Mouse (Mus musculus) lung, embryonic 15.5 days (tissue): ENCODE data around the gene Atg101. TPM values are rescaled to one million over a fixed set of nuclear protein-coding genes. Genes with fewer than 3 reads are reported as not detected.

Experiments
- ATAC-seq: fragments of 200-750 bp; cut with Nextera tagmentation; 2 replicates; pipeline ENCODE4 v1.8.0; 2017; ENCODE audit warnings: moderate number of reproducible peaks, borderline replicate concordance; ENCODE audit not compliant: low FRiP score, low TSS enrichment; ENCODE audit errors: extremely low read depth
- H3K27ac ChIP-seq: fragments of 300-500 bp; sonication (generic); 2 replicates; pipeline ENCODE4 v1.5.1; 2015; ENCODE audit warnings: moderate library complexity, mild to moderate bottlenecking, inconsistent platforms
- H3K27me3 ChIP-seq: fragments of 300-500 bp; sonication (generic); 2 replicates; pipeline ENCODE4 v1.6.1; 2015; ENCODE audit warnings: inconsistent platforms
- H3K36me3 ChIP-seq: fragments of 300-500 bp; sonication (generic); 2 replicates; pipeline ENCODE4 v1.6.1; 2015; ENCODE audit warnings: inconsistent platforms
- H3K4me1 ChIP-seq: fragments of 300-500 bp; sonication (generic); 2 replicates; pipeline ENCODE4 v1.6.1; 2015; ENCODE audit warnings: inconsistent platforms
- H3K4me2 ChIP-seq: fragments of 300-500 bp; sonication (generic); 2 replicates; pipeline ENCODE4 v1.6.1; 2015; ENCODE audit warnings: inconsistent platforms, mild to moderate bottlenecking, moderate library complexity
- H3K4me3 ChIP-seq: fragments of 300-500 bp; sonication (generic); 2 replicates; pipeline ENCODE4 v1.5.1; 2015; ENCODE audit warnings: mild to moderate bottlenecking, inconsistent platforms
- H3K9ac ChIP-seq: fragments of 300-500 bp; sonication (generic); 2 replicates; pipeline ENCODE4 v1.6.1; 2015; ENCODE audit warnings: inconsistent platforms
- H3K9me3 ChIP-seq: fragments of 300-500 bp; sonication (generic); 2 replicates; pipeline ENCODE4 v1.6.1; 2016; ENCODE audit warnings: inconsistent platforms
- WGBS: fragments of 180-500 bp; shearing (Covaris S2); methylation state at CpG from one replicate; pipeline ENCODE4 v1.1.7; 2015; 5-methylcytosine and 5-hydroxymethylcytosine counted together
- polyA plus RNA-seq: library from polyadenylated mRNA; unstranded; fragments of >200 nt; fragmentation: Nextera tagmentation; extraction: Ambion mirVana; gene quantifications from 2 replicates; pipeline ENCODE4 v1.2.1, GENCODE M21; 2015

Gene Atg101
- polyA plus RNA-seq, 1 experiment from 2014 or later = 76.8 TPM

DNA sequence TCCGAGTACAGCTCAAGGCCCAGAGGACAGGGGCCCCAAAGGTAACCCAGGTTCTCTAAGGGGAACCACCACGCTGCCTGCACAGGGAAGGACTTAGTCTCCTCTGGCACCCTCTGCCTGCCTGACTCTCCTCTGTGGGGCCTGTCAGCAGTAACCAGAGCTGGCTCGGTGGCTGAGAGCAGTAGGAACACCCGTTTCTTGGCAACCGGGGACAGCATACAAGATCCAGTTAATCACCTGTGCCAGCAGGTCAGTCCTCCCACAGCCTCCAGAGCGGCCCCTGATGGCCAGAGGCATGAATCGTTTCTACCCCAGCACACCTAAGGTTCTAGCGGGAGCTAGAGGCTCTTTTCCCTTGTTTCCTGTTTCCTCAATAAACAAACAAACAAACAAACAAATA, 41.4 kb upstream of the Atg101 start:
- H3K9ac ChIP-seq = no peak overlapping the region

DNA sequence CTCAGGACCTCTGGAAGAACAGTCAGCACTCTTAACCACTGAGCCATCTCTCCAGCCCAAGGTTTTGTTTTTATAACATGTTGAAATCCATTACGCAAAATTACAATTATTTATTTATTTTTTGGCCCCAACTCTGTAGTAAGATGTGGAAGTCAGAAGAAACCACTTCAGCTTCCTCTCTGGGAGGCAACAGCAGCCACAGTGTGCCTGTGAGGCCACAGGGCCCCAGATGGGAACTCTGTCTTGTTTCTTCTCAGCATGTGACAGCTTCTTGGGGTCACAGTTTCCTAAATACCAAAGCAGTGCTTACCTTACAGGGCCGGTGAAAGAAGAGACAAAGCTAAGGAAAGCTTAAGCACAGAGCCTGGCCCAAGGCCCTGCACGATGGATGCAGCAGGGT, 40.1 kb upstream of the Atg101 start:
- H3K4me1 ChIP-seq = peaks cover 37% of the 10 kb centered on the region
- H3K27ac ChIP-seq = no peak overlapping the region
- WGBS = 59% methylated on average over 3 of the region's 3 CpGs
- H3K4me2 ChIP-seq = no peak overlapping the region
- no peak for ATAC-seq
- H3K9ac ChIP-seq = no peak overlapping the region
- H3K9me3 ChIP-seq = no peaks in the 10 kb centered on the region
- no peaks in the 10 kb centered on the region for H3K36me3 ChIP-seq
- no peaks in the 10 kb centered on the region for H3K27me3 ChIP-seq
- H3K4me3 ChIP-seq = no peak overlapping the region

More for the DNA sequence above, 41.4 kb upstream of the Atg101 start:
- ATAC-seq = no peak
- no peak overlapping the region; the same call in 1 of the 2 replicates for H3K27ac ChIP-seq
- H3K4me2 ChIP-seq = no peak overlapping the region
- no peak overlapping the region for H3K4me3 ChIP-seq
- no peaks in the 10 kb centered on the region for H3K36me3 ChIP-seq
- no peaks in the 10 kb centered on the region for H3K9me3 ChIP-seq
- 18% methylated on average over 8 of the region's 8 CpGs for WGBS
- H3K4me1 ChIP-seq = peaks cover 34% of the 10 kb centered on the region
- peaks cover 3% of the 10 kb centered on the region; the same call in 1 of the 2 replicates for H3K27me3 ChIP-seq

DNA sequence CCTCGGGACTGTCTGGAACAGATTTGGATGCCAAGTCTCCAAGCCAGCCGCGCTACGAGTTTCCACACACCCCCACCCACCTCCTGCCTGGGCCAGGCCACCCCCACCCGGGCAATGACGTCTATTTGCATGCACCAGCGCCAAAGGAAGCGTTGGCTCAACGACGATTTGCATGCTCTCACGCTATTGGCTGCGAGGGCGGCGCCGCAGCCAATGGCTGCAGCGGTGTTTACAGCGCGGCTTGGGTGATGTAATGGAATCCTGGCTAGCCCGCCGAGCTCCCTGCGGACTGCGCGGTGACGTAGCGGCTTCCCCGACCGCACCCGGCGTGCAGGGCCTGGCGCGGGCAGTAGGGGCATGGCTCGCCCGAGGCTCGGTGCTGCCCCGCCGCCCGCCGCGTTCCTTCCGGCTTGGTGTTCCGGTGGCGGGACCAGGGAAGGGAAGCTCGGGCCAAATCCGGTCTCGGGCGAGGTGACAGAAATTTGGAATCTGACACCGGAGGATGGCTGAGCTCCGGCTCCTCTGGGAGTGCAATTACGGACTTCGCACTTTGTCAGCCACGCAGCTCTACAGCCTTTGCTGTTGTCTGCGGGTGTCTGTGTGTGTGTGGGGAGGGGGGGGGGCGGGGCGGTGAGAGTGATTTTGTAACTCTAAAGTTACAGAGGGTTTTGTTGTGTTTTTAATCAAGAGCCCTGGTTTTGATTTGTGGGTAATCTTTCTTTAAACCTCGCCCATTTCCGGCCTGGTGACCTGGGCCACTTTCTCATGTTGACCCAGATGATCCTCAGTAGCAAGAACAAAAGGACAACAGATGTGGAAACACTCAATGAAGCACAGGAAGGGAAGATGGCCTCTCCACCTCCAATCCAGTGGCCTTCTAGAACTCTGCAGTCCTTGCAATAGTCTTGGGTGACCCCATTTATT, 37.6 kb upstream of the Atg101 start:
- peak overlapping the region; percentile 44 for H3K4me3 ChIP-seq
- ATAC-seq = peak; percentile 97
- peak overlapping the region; percentile 47 for H3K9ac ChIP-seq
- H3K27me3 ChIP-seq = no peaks in the 10 kb centered on the region
- peak overlapping the region; percentile 68 for H3K4me2 ChIP-seq
- H3K27ac ChIP-seq = peak overlapping the region; percentile 92
- no peaks in the 10 kb centered on the region for H3K9me3 ChIP-seq
- H3K36me3 ChIP-seq = no peaks in the 10 kb centered on the region
- WGBS = 2% methylated on average over 56 of the region's 56 CpGs
- H3K4me1 ChIP-seq = peaks cover 26% of the 10 kb centered on the region

DNA sequence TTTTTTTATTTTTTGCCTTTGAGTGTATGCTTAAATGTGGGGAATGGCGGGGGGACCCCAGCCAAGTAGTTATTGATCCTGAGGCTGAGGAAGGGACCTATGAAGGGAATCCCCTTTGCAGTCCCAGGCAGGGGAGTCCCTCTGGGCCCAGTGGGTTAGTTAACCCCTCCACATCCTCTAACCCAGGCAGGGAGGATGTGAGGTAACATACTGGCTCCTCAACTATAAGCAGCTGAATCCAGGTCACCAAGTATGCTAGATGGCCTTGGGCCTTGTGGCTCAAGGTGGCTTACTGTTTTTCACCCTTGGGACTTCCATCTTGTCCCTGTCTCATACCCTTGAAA, 36.9 kb upstream of the Atg101 start:
- Histone ChIP-seq H3K4me1 (peaks cover 22% of the 10 kb centered on the region), H3K4me2 (peak overlapping the region; percentile 68), H3K9me3 (no peaks in the 10 kb centered on the region), H3K4me3 (peak overlapping the region; percentile 44; the same call in 1 of the 2 replicates), H3K36me3 (no peaks in the 10 kb centered on the region), H3K27ac (peak overlapping the region; percentile 92), H3K9ac (no peak overlapping the region), H3K27me3 (no peaks in the 10 kb centered on the region)
- WGBS = 72% methylated on average over 1 of the region's 1 CpGs
- no peak for ATAC-seq

DNA sequence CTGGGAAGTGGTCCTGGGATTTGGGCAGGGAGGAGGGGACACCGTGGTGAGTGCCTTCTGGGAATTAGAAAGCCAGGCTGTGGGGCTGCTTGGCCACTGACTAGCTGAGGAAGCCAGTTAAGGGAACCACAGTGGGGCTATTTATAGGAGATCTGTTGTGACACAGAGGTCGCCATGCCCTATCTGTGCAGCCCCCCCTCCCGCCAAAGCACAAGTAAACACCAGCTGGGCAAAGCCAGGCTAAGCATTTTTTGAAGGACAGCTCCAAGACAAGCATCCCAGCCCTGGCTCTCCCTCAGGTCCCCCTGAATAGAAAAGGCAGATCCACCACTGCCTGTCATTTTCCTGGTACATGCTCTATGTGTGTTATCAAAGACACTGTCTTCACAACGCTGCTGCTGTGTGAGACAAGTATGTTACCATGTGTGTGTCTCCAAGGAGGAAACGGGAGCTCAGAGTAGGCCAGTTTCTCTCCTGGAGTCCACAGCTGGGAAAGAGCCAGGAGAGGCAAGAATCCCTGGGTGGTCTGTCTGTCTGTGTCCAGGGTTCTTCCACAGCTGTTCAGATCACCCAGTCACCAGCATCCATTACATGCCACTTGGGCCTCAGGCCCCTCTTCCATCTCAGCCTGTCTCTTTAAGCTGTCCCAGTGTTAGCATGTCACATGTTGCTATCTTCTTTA, 35.9 kb upstream of the Atg101 start:
- H3K4me2 ChIP-seq = no peak overlapping the region
- WGBS = 39% methylated on average over 5 of the region's 5 CpGs
- no peak overlapping the region for H3K9ac ChIP-seq

DNA sequence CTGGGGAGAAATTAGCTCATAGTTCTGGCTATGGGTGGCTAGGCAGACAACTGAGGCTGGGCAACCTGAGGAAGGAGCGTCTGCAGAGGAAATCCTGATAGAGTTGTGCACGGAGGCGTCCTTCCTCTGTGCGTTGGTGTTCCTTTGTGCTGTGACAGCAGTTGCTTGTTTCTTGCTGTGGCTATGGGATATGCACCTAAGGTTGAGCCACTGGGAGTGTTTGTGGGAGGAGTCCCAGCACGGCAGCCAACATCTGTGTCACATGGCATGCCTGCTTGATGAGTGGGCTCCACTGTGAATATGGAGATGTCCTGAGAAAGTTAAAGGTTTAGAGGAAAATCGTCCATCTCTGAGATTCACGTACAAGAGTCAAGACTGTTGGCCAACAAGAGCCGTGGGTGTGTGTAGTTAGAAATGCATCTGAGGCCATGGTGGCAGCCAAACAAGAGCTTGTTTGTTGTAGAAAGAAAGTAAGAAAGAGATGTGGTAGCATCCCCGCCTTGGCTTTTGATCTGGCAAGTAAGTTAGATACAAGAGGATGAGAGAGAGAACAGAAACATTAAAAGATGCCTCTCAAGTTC, 33.8 kb upstream of the Atg101 start:
- ATAC-seq = no peak
- 73% methylated on average over 9 of the region's 9 CpGs for WGBS
- H3K4me2 ChIP-seq = no peak overlapping the region
- no peak overlapping the region for H3K4me3 ChIP-seq
- no peaks in the 10 kb centered on the region for H3K9me3 ChIP-seq
- peaks cover 34% of the 10 kb centered on the region for H3K4me1 ChIP-seq
- no peaks in the 10 kb centered on the region for H3K27me3 ChIP-seq
- H3K36me3 ChIP-seq = no peaks in the 10 kb centered on the region
- H3K9ac ChIP-seq = no peak overlapping the region
- H3K27ac ChIP-seq = no peak overlapping the region

More for the DNA sequence above, 35.9 kb upstream of the Atg101 start:
- no peak overlapping the region for H3K4me3 ChIP-seq
- ATAC-seq = no peak
- peak overlapping the region; percentile 73 for H3K27ac ChIP-seq
- peaks cover 22% of the 10 kb centered on the region for H3K4me1 ChIP-seq
- H3K9me3 ChIP-seq = no peaks in the 10 kb centered on the region
- H3K36me3 ChIP-seq = no peaks in the 10 kb centered on the region
- H3K27me3 ChIP-seq = no peaks in the 10 kb centered on the region

DNA sequence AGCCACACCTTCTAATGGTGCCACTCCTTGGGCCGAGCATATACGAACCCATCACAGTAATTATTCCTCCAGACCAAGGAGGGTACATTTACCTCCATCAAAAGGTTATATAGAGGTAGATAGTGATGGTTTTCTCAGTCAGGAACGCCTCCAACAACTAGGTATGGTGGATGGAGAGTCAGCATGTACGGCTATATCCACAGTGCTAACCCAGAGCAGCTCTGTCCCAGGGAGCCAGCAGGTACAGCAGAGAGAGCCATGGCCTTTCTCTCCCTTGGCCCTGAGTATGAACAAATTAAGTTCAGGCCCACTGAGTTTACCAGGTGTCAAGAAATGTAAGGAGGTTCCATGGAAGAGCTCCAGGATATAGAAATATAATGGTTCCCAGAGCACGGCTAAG, 32.1 kb upstream of the Atg101 start:
- no peak overlapping the region for H3K9ac ChIP-seq
- WGBS = 82% methylated on average over 5 of the region's 5 CpGs
- H3K4me3 ChIP-seq = no peak overlapping the region
- H3K9me3 ChIP-seq = no peaks in the 10 kb centered on the region
- peaks cover 27% of the 10 kb centered on the region for H3K4me1 ChIP-seq
- no peaks in the 10 kb centered on the region for H3K27me3 ChIP-seq
- no peaks in the 10 kb centered on the region for H3K36me3 ChIP-seq
- no peak overlapping the region for H3K4me2 ChIP-seq
- H3K27ac ChIP-seq = no peak overlapping the region
- no peak for ATAC-seq

DNA sequence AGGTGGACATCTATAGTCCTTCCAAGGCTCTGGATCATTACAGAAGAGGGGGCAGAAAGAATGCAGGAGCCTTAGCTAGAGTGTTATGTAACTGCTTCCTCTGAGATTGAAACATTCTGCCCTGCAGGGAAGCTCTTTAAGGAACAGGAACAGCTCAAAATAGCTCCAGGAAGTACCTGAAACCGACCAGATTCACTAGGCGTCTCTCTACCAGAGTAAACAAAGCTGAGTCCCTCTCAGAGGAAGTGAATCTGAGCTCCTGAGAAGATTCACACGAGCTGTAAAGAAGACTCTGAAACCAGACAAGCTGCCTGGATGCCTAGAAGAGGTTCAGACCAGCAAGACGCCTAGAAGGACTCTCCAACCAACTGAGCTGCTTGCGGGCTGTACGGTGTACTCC, 31.5 kb upstream of the Atg101 start:
- Histone ChIP-seq H3K36me3 (no peaks in the 10 kb centered on the region), H3K4me1 (peaks cover 22% of the 10 kb centered on the region), H3K9me3 (no peaks in the 10 kb centered on the region), H3K9ac (no peak overlapping the region), H3K27me3 (no peaks in the 10 kb centered on the region), H3K4me3 (no peak overlapping the region), H3K4me2 (no peak overlapping the region), H3K27ac (no peak overlapping the region)
- 77% methylated on average over 6 of the region's 6 CpGs for WGBS
- ATAC-seq = no peak

DNA sequence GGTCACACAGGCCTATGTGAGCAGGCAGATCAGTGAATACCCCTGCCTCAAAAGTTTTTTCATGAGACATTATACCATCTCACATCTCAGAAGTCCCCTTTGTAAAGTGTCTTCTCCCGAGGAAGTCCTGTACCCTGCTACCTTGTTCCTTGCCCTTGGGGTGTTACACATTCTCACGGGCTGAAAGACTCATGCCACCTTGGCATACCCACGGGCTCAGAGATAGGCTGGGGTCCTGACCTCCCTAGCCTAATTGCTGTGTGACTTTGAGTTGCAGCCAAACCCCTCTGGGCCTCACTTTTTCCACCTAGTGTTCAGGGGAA, 30.5 kb upstream of the Atg101 start:
- no peaks in the 10 kb centered on the region for H3K9me3 ChIP-seq
- peak overlapping the region; percentile 72 for H3K9ac ChIP-seq
- H3K27ac ChIP-seq = peak overlapping the region; percentile 30; the same call in 1 of the 2 replicates
- peak; percentile 11; the same call in 1 of the 2 replicates for ATAC-seq
- H3K27me3 ChIP-seq = no peaks in the 10 kb centered on the region
- H3K4me1 ChIP-seq = peaks cover 13% of the 10 kb centered on the region
- peak overlapping the region; percentile 60 for H3K4me3 ChIP-seq
- WGBS = 22% methylated on average over 3 of the region's 3 CpGs
- no peaks in the 10 kb centered on the region for H3K36me3 ChIP-seq
- H3K4me2 ChIP-seq = peak overlapping the region; percentile 94

DNA sequence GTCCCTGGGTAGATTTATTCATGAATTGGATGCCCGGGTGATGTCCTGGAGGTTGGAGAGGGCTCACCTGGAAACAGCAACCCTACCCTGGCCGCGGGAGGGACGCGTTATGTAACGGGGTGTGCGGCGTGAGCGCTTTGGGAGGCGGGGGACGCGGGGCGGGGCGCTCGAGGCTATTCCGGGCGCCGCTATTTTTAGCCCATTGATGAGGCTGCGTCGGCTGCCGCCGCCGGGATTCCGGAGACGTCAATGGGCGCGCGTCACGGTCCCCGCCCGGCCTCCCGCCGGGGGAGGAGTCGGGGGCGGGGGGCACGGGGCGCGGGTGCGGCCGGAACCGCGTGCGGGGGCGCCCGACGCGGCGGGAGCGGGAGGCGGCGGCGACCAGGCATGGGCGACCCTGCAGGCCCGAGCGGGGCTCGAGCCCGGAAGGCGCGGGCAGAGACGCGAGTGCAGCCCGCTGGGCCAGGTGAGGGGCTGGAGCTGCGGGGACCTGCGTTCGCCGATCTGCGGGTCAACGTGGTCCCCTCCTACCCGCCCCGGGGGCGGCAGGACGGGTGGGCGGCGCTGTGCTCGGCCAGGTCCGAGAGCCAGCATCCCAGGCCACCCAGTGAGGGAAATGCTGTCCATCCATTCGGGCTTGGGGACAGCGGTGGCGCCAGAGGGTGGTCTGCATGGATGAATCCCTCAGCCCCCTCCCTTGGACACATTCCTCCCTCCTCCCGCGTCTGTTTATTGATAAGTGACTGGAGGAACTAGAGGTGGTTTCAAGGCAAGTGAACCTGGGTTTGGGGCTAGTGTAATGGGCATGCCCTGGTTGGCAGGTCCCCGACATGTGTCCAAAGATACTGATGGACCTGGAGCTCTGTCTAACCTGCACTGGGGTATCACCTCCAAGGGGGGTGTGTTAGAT, 29.9 kb upstream of the Atg101 start, which contains the start of gene Nr4a1:
Nr4a1 (plus strand) TSS at position 384 of the 910 bp plus-strand sequence.
- WGBS = 1% methylated on average over 77 of the region's 82 CpGs
- peak; percentile 80 for ATAC-seq
- peak within 1 kb of the TSS; percentile 30; the same call in 1 of the 2 replicates for H3K27ac ChIP-seq

DNA sequence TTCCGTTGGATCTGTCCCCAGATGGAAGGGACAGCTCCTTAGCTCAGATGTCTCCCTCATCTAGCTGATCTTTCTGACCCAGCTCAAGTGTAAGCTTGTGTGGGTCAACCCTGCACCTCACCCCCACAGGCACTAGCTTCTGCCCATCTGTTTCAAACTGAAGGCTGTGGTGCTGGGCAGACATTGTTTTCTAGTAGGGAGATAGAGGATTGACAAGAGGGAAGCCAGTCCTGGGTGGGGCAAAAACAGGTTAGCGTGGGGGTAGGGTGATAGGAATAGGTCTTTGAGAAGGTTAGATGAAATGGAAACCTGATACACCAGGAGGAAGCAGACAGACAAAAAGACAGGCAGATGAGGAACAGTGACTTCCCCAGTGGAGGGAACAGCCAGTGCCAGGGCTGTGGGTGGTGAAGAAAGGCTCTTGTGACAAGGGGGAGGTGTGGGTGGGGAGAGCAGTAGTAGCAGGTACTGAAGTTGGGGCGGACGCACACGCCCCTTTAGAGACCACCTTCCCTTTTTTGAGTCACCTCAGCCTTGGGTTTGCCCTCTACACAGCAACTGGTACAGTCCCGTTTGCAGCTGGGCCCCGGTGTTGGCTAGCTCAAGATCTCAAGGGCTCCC, 28.1 kb upstream of the Atg101 start:
- peaks cover 26% of the 10 kb centered on the region for H3K4me1 ChIP-seq
- no peak for ATAC-seq
- H3K9ac ChIP-seq = no peak overlapping the region
- no peak overlapping the region for H3K4me3 ChIP-seq
- H3K27ac ChIP-seq = no peak overlapping the region
- no peak overlapping the region for H3K4me2 ChIP-seq
- H3K27me3 ChIP-seq = no peaks in the 10 kb centered on the region
- no peaks in the 10 kb centered on the region for H3K9me3 ChIP-seq
- H3K36me3 ChIP-seq = no peaks in the 10 kb centered on the region
- WGBS = 82% methylated on average over 7 of the region's 7 CpGs

More for the DNA sequence above, 29.9 kb upstream of the Atg101 start, which contains the start of gene Nr4a1:
- Histone ChIP-seq H3K36me3 (no peaks in the 10 kb centered on the region), H3K4me3 (peak within 1 kb of the TSS; percentile 60), H3K9me3 (no peaks in the 10 kb centered on the region), H3K4me2 (peak within 1 kb of the TSS; percentile 94), H3K9ac (peak within 1 kb of the TSS; percentile 72), H3K4me1 (peaks cover 12% of the 10 kb centered on the region), H3K27me3 (no peaks in the 10 kb centered on the region)
